Mouse (Mus musculus) forebrain, embryonic 11.5 days (tissue): ENCODE measurements around the gene Fam171a2. TPM values are rescaled to one million over a fixed set of nuclear protein-coding genes. Genes with fewer than 3 reads are reported as not detected.

Experiments
- ATAC-seq: fragments of 200-750 bp; cut with Nextera tagmentation; replicated peaks from 2 replicates; pipeline ENCODE4 v1.8.0; 2017; ENCODE audit warnings: moderate TSS enrichment; ENCODE audit not compliant: low FRiP score
- DNase-seq: peaks from one replicate; pipeline ENCODE4 v3.0.0-alpha.2; 2017; ENCODE audit warnings: low spot score
- H3K27ac ChIP-seq: fragments of 300-500 bp; sonication (generic); 2 replicates; pipeline ENCODE4 v1.5.1; 2014; ENCODE audit warnings: low read depth, low read length
- H3K27me3 ChIP-seq: fragments of 300-500 bp; sonication (generic); 2 replicates; pipeline ENCODE4 v1.6.1; 2014; ENCODE audit warnings: mild to moderate bottlenecking, low read length, mixed read lengths; ENCODE audit not compliant: control insufficient read depth, insufficient read depth
- H3K36me3 ChIP-seq: fragments of 300-500 bp; sonication (generic); 2 replicates; pipeline ENCODE4 v1.6.1; 2014; ENCODE audit warnings: mild to moderate bottlenecking, low read length, moderate library complexity, mixed read lengths; ENCODE audit not compliant: control insufficient read depth, insufficient read depth
- H3K4me1 ChIP-seq: fragments of 300-500 bp; sonication (generic); replicated peaks from 2 replicates; pipeline ENCODE4 v1.6.1; 2014; ENCODE audit warnings: low read length, mixed read lengths; ENCODE audit not compliant: control insufficient read depth, insufficient read depth
- H3K4me2 ChIP-seq: fragments of 300-500 bp; sonication (generic); 2 replicates; pipeline ENCODE4 v1.6.1; 2014; ENCODE audit warnings: low read depth, mild to moderate bottlenecking, low read length, moderate library complexity, mixed read lengths; ENCODE audit not compliant: severe bottlenecking
- H3K4me3 ChIP-seq: fragments of 300-500 bp; sonication (generic); 2 replicates; pipeline ENCODE4 v1.5.1; 2014; ENCODE audit warnings: low read depth, low read length
- H3K9ac ChIP-seq: fragments of 300-500 bp; sonication (generic); 2 replicates; pipeline ENCODE4 v1.6.1; 2014; ENCODE audit warnings: low read length
- H3K9me3 ChIP-seq: fragments of 300-500 bp; sonication (generic); 2 replicates; pipeline ENCODE4 v1.6.1; 2016; ENCODE audit warnings: low read length, mixed read lengths; ENCODE audit not compliant: control insufficient read depth
- WGBS: fragments of 180-500 bp; shearing (Covaris S2); extraction: QIAGEN DNeasy Blood & Tissue Kit; methylation state at CpG from one replicate; pipeline ENCODE4 v1.1.7; 2014; 5-methylcytosine and 5-hydroxymethylcytosine counted together
- polyA plus RNA-seq: library from polyadenylated mRNA; unstranded; fragments of >200 nt; fragmentation: Nextera tagmentation; extraction: Ambion mirVana; gene quantifications from 2 replicates; pipeline ENCODE4 v1.2.1, GENCODE M21; 2014

Fam171a2 gene
- 11.0 and 11.2 TPM in 2 replicates for polyA plus RNA-seq

- H3K27ac ChIP-seq = peak within 1 kb of the TSS; percentile 93
- H3K4me1 ChIP-seq = peaks cover 25% of the 10 kb centered on the region
- no peaks in the 10 kb centered on the region for H3K9me3 ChIP-seq
- peak; percentile 97 for DNase-seq
- peak within 1 kb of the TSS; percentile 93 for H3K4me3 ChIP-seq
- peak; percentile 86 for ATAC-seq
- H3K36me3 ChIP-seq = peaks cover 4% of the 10 kb centered on the region; the same call in 1 of the 2 replicates
- 0% methylated on average over 40 of the region's 40 CpGs for WGBS
- H3K9ac ChIP-seq = peak within 1 kb of the TSS; percentile 96
- peaks cover 6% of the 10 kb centered on the region; the same call in 1 of the 2 replicates for H3K27me3 ChIP-seq
- H3K4me2 ChIP-seq = peak within 1 kb of the TSS; percentile 79
Measured at GRCm38 (mm10) chr11:102447497-102447896, at the start of gene Fam171a2. Gene Fam171a2 (minus strand): TSS chr11:102447682.

- peaks cover 2% of the 10 kb centered on the region; the same call in 1 of the 2 replicates for H3K36me3 ChIP-seq
Measured at GRCm38 (mm10) chr11:102496732-102497131, 49.2 kb upstream of the Fam171a2 start.

GRCm38 (mm10) chr11:102496206-102496605, 48.7 kb upstream of the Fam171a2 start:
- Histone ChIP-seq H3K27me3 (no peaks in the 10 kb centered on the region), H3K9ac (no peak overlapping the region), H3K4me3 (no peak overlapping the region), H3K36me3 (peaks cover 2% of the 10 kb centered on the region; the same call in 1 of the 2 replicates), H3K27ac (no peak overlapping the region), H3K4me2 (no peak overlapping the region), H3K4me1 (no peaks in the 10 kb centered on the region), H3K9me3 (no peaks in the 10 kb centered on the region)
- ATAC-seq = no peak
- 95% methylated on average over 2 of the region's 2 CpGs for WGBS
- no peak for DNase-seq

More at GRCm38 (mm10) chr11:102496732-102497131, 49.2 kb upstream of the Fam171a2 start:
- DNase-seq (no peak), ATAC-seq (no peak)
- Histone ChIP-seq H3K4me2 (no peak overlapping the region), H3K27me3 (no peaks in the 10 kb centered on the region), H3K4me1 (no peaks in the 10 kb centered on the region), H3K4me3 (no peak overlapping the region), H3K9ac (no peak overlapping the region), H3K9me3 (no peaks in the 10 kb centered on the region), H3K27ac (no peak overlapping the region)
- WGBS = 80% methylated on average over 2 of the region's 2 CpGs

DNA sequence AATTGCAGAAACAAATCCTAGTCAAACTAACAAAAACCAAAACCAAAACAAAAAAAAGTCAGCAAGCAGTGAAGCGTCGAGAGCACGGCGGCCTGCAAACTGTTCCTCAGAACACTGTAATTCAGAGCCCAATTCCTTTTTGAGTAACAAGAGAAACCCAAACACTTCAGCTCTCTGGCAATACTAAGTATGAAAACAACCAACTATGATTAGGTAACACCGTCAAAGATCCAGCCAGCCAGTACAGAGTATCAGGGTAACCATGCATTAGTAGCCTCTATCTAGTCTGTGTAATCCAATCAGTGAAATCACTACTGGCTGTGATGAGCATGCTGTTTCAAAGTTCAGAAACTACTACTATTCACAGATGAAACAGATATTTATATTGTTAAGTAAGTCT, 48.3 kb upstream of the Fam171a2 start:
- ATAC-seq (no peak), DNase-seq (no peak)
- Histone ChIP-seq H3K27me3 (no peaks in the 10 kb centered on the region), H3K9me3 (no peaks in the 10 kb centered on the region), H3K4me3 (no peak overlapping the region), H3K4me2 (no peak overlapping the region), H3K36me3 (peaks cover 2% of the 10 kb centered on the region; the same call in 1 of the 2 replicates), H3K9ac (no peak overlapping the region), H3K27ac (no peak overlapping the region), H3K4me1 (no peaks in the 10 kb centered on the region)
- WGBS = 97% methylated on average over 5 of the region's 5 CpGs

DNA sequence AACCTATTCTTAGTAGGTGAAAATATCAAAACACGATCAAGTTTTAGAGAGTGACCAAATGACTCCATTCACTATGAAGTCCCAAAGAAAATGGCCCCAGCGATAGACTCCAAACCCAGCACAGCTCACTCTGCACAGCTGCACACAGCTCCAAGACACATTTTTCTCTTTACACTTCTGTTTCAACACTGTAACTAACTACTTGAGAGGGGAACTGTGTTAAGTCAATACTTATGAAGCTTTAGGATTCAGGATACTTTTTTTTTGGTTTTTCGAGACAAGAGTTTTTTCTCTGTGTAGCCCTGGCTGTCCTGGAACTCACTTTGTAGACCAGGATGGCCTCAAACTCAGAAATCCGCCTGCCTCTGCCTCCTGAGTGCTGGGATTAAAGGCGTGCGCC, 47.6 kb upstream of the Fam171a2 start:
- whole genome bisulfite sequencing = 97% methylated on average over 6 of the region's 6 CpGs
- Histone ChIP-seq H3K4me3 (no peak overlapping the region), H3K27ac (no peak overlapping the region), H3K4me1 (no peaks in the 10 kb centered on the region), H3K27me3 (no peaks in the 10 kb centered on the region), H3K4me2 (no peak overlapping the region), H3K9ac (no peak overlapping the region), H3K9me3 (no peaks in the 10 kb centered on the region), H3K36me3 (peaks cover 2% of the 10 kb centered on the region; the same call in 1 of the 2 replicates)
- DNase-seq (no peak), ATAC-seq (no peak)

DNA sequence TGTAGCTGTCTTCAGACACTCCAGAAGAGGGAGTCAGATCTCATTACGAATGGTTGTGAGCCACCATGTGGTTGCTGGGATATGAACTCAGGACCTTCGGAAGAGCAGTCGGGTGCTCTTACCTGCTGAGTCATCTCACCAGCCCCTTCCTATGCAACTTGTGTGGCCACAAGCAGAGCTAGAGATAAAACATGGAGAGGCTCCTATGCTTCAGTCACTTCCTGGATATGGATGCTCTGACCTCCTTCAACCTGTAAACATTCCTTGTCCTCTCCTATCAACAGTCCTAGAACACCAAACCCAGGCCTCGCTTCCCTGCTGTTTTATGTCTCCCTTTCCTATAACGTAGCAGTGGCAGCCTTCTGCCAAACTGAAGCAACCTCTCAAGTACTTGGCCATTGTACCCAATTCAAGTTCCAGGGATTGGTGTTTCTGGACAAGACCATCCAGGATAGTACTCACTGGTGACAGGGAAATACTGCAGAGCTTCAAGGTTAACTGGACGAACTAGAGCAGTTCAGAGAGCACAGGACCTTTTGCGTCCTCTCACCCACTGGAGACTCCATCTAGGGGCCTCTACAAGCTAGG, 46.7 kb upstream of the Fam171a2 start:
- Histone ChIP-seq H3K27me3 (no peaks in the 10 kb centered on the region), H3K4me3 (no peak overlapping the region), H3K27ac (no peak overlapping the region), H3K9ac (no peak overlapping the region), H3K36me3 (peaks cover 2% of the 10 kb centered on the region; the same call in 1 of the 2 replicates), H3K4me1 (no peaks in the 10 kb centered on the region), H3K9me3 (no peaks in the 10 kb centered on the region), H3K4me2 (no peak overlapping the region)
- WGBS = 92% methylated on average over 7 of the region's 7 CpGs
- DNase-seq (no peak), ATAC-seq (no peak)

DNA sequence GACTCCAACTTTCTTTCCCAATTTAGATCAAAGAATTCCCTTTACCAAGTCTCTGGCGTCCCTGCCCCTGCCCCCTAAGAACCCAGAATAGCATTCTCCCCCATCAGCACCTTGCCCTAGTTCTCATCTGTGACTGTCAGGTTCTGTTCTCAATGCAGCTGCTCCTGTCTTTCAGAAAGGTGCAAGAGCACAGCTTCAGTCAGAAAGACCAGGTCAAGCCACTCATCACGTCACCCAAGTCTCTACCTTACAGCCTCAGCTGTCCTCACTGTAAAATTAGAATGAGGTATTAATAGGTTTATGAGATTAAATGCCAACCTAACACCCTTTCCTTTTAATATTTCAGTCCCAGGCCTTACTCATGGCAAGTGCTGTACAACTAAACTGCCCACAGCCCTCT, 45.8 kb upstream of the Fam171a2 start:
- Histone ChIP-seq H3K9me3 (no peaks in the 10 kb centered on the region), H3K36me3 (peaks cover 2% of the 10 kb centered on the region; the same call in 1 of the 2 replicates), H3K4me2 (no peak overlapping the region), H3K27ac (no peak overlapping the region), H3K9ac (no peak overlapping the region), H3K27me3 (no peaks in the 10 kb centered on the region), H3K4me1 (no peaks in the 10 kb centered on the region), H3K4me3 (no peak overlapping the region)
- WGBS = 92% methylated on average over 2 of the region's 2 CpGs
- DNase-seq (no peak), ATAC-seq (no peak)

DNA sequence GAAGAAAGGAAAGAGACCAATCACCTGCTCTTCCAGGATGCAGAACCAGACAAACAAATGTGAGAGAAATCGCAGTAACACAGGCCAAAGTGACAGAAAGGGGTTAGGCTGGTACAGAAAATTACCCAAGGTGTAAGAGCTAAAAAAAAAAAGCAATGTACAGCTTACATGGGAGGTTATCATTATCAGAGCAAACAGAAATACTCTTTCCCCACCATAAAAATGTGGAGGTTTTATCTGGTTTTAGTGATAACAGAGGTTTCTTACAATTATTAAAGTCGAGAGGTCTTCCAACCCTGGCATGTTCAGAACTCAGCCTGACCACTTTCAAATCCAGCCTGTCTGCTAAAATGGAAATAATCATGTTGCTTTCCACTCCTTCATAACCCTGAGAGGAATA, 40.4 kb upstream of the Fam171a2 start:
- no peaks in the 10 kb centered on the region for H3K27me3 ChIP-seq
- no peaks in the 10 kb centered on the region for H3K4me1 ChIP-seq
- H3K9ac ChIP-seq = no peak overlapping the region
- ATAC-seq (no peak), DNase-seq (no peak)
- no peak overlapping the region for H3K4me3 ChIP-seq
- no peak overlapping the region for H3K4me2 ChIP-seq
- no peak overlapping the region for H3K27ac ChIP-seq
- WGBS = 95% methylated on average over 2 of the region's 2 CpGs
- H3K36me3 ChIP-seq = no peaks in the 10 kb centered on the region; the same call in 1 of the 2 replicates
- no peaks in the 10 kb centered on the region for H3K9me3 ChIP-seq
